ENCODE assay signal across 18 mouse cellular contexts in the genomic region with DNA sequence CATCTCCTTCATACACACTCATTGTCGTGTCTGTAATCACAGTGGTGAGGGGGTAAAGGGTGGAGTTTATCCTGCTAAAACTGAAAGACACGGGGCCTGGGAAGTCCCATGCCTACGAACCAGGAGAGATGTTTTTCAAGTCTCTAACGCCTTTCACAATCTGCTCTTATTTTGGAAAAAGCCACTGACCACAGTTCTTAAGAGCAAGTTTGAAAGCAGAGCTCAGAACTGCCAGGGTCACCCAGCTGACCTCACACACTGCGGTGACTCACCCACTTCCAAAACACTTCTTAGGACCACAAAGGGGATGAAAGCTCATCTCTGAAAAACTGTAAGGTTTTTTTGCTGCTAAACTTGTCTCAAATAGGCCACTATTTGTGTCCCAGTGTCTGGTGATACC.
DNase-seq lines count a peak whose midpoint lies in the region; ATAC-seq and TF ChIP-seq lines count a peak whose summit lies in the region.
"Had no signal": no experiment of that assay in that cellular context is flagged by ENCODE, and none has a peak within 500 bp of the region (broad histone marks: within the 10 kb centered on the region; RNA-seq: fewer than 3 reads in every experiment).

No protein-coding gene starts in this region.

- peaks cover 3% of the 10 kb centered on the region; the same call in 1 of the 2 replicates for H3K4me1 ChIP-seq in lung, adult 2 months (ENCODE audit: control insufficient read depth, insufficient read depth, low read length)
- peaks cover 3 to 15% of the 10 kb centered on the region in 2 experiments; a peak in 3 of 4 replicates for H3K4me1 ChIP-seq in CH12.LX (ENCODE audit: control insufficient read depth in 1 of 2, insufficient read depth in 2 of 2)
- H3K4me1 ChIP-seq in bone marrow macrophage, adult 2 months (ENCODE audit: control insufficient read depth, insufficient read depth, low read length): peaks cover 11% of the 10 kb centered on the region
- H3K4me1 ChIP-seq in stomach, postnatal 0 days (replicated peaks; ENCODE audit: control insufficient read depth, insufficient read depth): no peaks in the 10 kb centered on the region
- H3K4me1 ChIP-seq: embryonic facial prominence, embryonic 13.5 days; hindbrain, embryonic 15.5 days; intestine, embryonic 15.5 days; limb, embryonic 12.5 days; liver, embryonic 13.5 days had no signal

- 0 out of 2 replicates have a peak, but pooled peaks have one; percentile 22 for TF ChIP-seq EP300 in CH12.LX (IDR thresholded peaks at IDR 0.05; ENCODE audit: low read length)
- no peak for TF ChIP-seq EP300 in stomach, postnatal 0 days (optimal IDR thresholded peaks at IDR 0.05)

- DNase-seq in lung, adult 18-20 months: peak; percentile 8 to 17
- no peak for DNase-seq in lung, adult 2 months
- no peak for DNase-seq in CH12.LX (ENCODE audit: extremely low read depth)
- DNase-seq in skeletal muscle tissue, adult 2 months (ENCODE audit: low read depth, low spot score): peak; percentile 16
- no peak for DNase-seq in stomach, postnatal 0 days (ENCODE audit: low spot score)
- DNase-seq in liver: no peak
- DNase-seq: cerebellum, adult 9-11 months; heart, adult 11 months; heart, postnatal 36 days; kidney, adult 9 months; kidney, postnatal 4 days; liver, embryonic 13.5 days had no signal

- H3K9ac ChIP-seq in CH12.LX (ENCODE audit: insufficient read depth, low read depth): no peak overlapping the region
- H3K9ac ChIP-seq in stomach, postnatal 0 days (ENCODE audit: low read length): no peak overlapping the region
- H3K9ac ChIP-seq: embryonic facial prominence, embryonic 13.5 days; hindbrain, embryonic 15.5 days; intestine, embryonic 15.5 days; limb, embryonic 12.5 days; liver, embryonic 13.5 days had no signal

- WGBS in lung, adult 2 months: 28% methylated on average over 5 of the region's 5 CpGs
- WGBS in stomach, postnatal 0 days: 46% methylated on average over 5 of the region's 5 CpGs

- no peaks in the 10 kb centered on the region for H3K36me3 ChIP-seq in CH12.LX (replicated peaks in 1 of 2; ENCODE audit: control insufficient read depth in 1 of 2, insufficient read depth in 1 of 2, low read length in 1 of 2)
- H3K36me3 ChIP-seq in stomach, postnatal 0 days (ENCODE audit: control insufficient read depth, insufficient read depth, low read length): no peaks in the 10 kb centered on the region
- H3K36me3 ChIP-seq: embryonic facial prominence, embryonic 13.5 days; hindbrain, embryonic 15.5 days; intestine, embryonic 15.5 days; limb, embryonic 12.5 days; liver, embryonic 13.5 days had no signal

- no peak overlapping the region for H3K4me3 ChIP-seq in lung, adult 2 months (replicated peaks; ENCODE audit: extremely low read depth, low read depth, low read length)
- H3K4me3 ChIP-seq in CH12.LX (replicated peaks in 1 of 3; ENCODE audit: low read depth in 2 of 3, low read length in 2 of 3, poor library complexity in 1 of 3): no peak overlapping the region
- H3K4me3 ChIP-seq in bone marrow macrophage, adult 2 months (ENCODE audit: insufficient read depth, low read length): 0 out of 2 replicates have a peak overlapping the region, but pooled peaks have one; percentile 11
- H3K4me3 ChIP-seq in stomach, postnatal 0 days (ENCODE audit: low read depth, low read length): no peak overlapping the region
- H3K4me3 ChIP-seq: embryonic facial prominence, embryonic 13.5 days; hindbrain, embryonic 15.5 days; intestine, embryonic 15.5 days; limb, embryonic 12.5 days; liver, embryonic 13.5 days had no signal

- H3K79me2 ChIP-seq in CH12.LX (replicated peaks; ENCODE audit: control insufficient read depth, extremely low read depth, insufficient read depth, poor library complexity, severe bottlenecking): no peaks in the 10 kb centered on the region

- no peak overlapping the region for H3K27ac ChIP-seq in CH12.LX (ENCODE audit: insufficient read depth, low read depth)
- H3K27ac ChIP-seq in bone marrow macrophage, adult 2 months (ENCODE audit: insufficient read depth, low read depth, low read length): peak overlapping the region; percentile 37
- no peak overlapping the region for H3K27ac ChIP-seq in stomach, postnatal 0 days (replicated peaks)
- H3K27ac ChIP-seq: embryonic facial prominence, embryonic 13.5 days; hindbrain, embryonic 15.5 days; intestine, embryonic 15.5 days; limb, embryonic 12.5 days; liver, embryonic 13.5 days had no signal

- ATAC-seq in stomach, postnatal 0 days (ENCODE audit: low FRiP score, low TSS enrichment): no peak
- ATAC-seq: forebrain, embryonic 16.5 days; intestine, embryonic 15.5 days had no signal

- TF ChIP-seq CTCF in lung, adult 2 months (IDR thresholded peaks at IDR 0.05; ENCODE audit: insufficient read depth, low read length): no peak
- TF ChIP-seq CTCF in CH12.LX (conservative IDR thresholded peaks at IDR 0.05 in 1 of 2, IDR thresholded peaks at IDR 0.05 in 1 of 2; ENCODE audit: low read depth in 2 of 2, low read length in 2 of 2): no peak
- no peak for TF ChIP-seq CTCF in bone marrow macrophage, adult 2 months (IDR thresholded peaks at IDR 0.05; ENCODE audit: low read depth, low read length)
- TF ChIP-seq CTCF in stomach, postnatal 0 days (IDR thresholded peaks at IDR 0.05; ENCODE audit: low read depth): no peak

- in situ Hi-C loops in CH12.LX (cut with MboI; ENCODE audit: low pct_ligation_motif_present, low pct_unique_long_range_greater_than_20kb, low sequenced_read_pairs): no loop called here

- peak overlapping the region; percentile 65; the same call in 1 of the 2 replicates for H3K4me2 ChIP-seq in CH12.LX (ENCODE audit: insufficient read depth, low read depth, poor library complexity, severe bottlenecking)
- no peak overlapping the region for H3K4me2 ChIP-seq in stomach, postnatal 0 days (replicated peaks; ENCODE audit: low read depth)
- H3K4me2 ChIP-seq: embryonic facial prominence, embryonic 13.5 days; hindbrain, embryonic 15.5 days; intestine, embryonic 15.5 days; limb, embryonic 12.5 days; liver, embryonic 13.5 days had no signal

- dilution Hi-C loops in CH12.LX (cut with MboI; ENCODE audit: extremely low pct_ligation_motif_present, extremely low pct_unique_long_range_greater_than_20kb, low sequenced_read_pairs): no loop called here

- no peak for TF ChIP-seq RAD21 in CH12.LX (IDR thresholded peaks at IDR 0.05; ENCODE audit: low read depth, low read length)

- no peaks in the 10 kb centered on the region for H3K27me3 ChIP-seq in CH12.LX (replicated peaks)
- H3K27me3 ChIP-seq in stomach, postnatal 0 days (ENCODE audit: control insufficient read depth, insufficient read depth, low read length): no peaks in the 10 kb centered on the region
- H3K27me3 ChIP-seq: embryonic facial prominence, embryonic 13.5 days; hindbrain, embryonic 15.5 days; intestine, embryonic 15.5 days; liver, embryonic 13.5 days had no signal

- TF ChIP-seq POLR2A in lung, adult 2 months (IDR thresholded peaks at IDR 0.05; ENCODE audit: borderline replicate concordance, extremely low read depth, low read depth, low read length): no peak
- no peak for TF ChIP-seq POLR2A in CH12.LX (IDR thresholded peaks at IDR 0.05; ENCODE audit: low read depth, low read length)
- no peak for TF ChIP-seq POLR2A in bone marrow macrophage, adult 2 months (IDR thresholded peaks at IDR 0.05; ENCODE audit: borderline replicate concordance, low read depth, low read length)

- H3K9me3 ChIP-seq in CH12.LX (replicated peaks; ENCODE audit: low read length): no peaks in the 10 kb centered on the region
- H3K9me3 ChIP-seq in stomach, postnatal 0 days (ENCODE audit: control insufficient read depth, low read length): no peaks in the 10 kb centered on the region
- H3K9me3 ChIP-seq: embryonic facial prominence, embryonic 13.5 days; hindbrain, embryonic 15.5 days; intestine, embryonic 15.5 days; liver, embryonic 13.5 days had no signal

TF ChIP-seq in CH12.LX, 34 proteins besides CTCF, POLR2A, EP300 and RAD21:
- TF ChIP-seq ETS1 (conservative IDR thresholded peaks at IDR 0.05; ENCODE audit: low read depth, low read length) (peak; percentile 49; the same call in 1 of the 2 replicates), MXI1 (IDR thresholded peaks at IDR 0.05; ENCODE audit: low read depth, low read length) (peak; percentile 25; the same call in 1 of the 2 replicates), RCOR1 (conservative IDR thresholded peaks at IDR 0.05; ENCODE audit: low read depth, low read length) (no peak), MAZ (IDR thresholded peaks at IDR 0.05; ENCODE audit: low read depth, low read length) (no peak), TBP (conservative IDR thresholded peaks at IDR 0.05; ENCODE audit: low read depth, low read length) (0 out of 2 replicates have a peak, but pooled peaks have one; percentile 20), HCFC1 (IDR thresholded peaks at IDR 0.05; ENCODE audit: low read depth, low read length) (no peak), PAX5 (IDR thresholded peaks at IDR 0.05; ENCODE audit: low read length) (no peak), USF1 (IDR thresholded peaks at IDR 0.05; ENCODE audit: low read depth, low read length) (no peak), CHD1 (IDR thresholded peaks at IDR 0.05; ENCODE audit: low read depth, low read length) (no peak), USF2 (conservative IDR thresholded peaks at IDR 0.05; ENCODE audit: low read depth, low read length) (no peak), MYC (IDR thresholded peaks at IDR 0.05; ENCODE audit: low read depth, low read length) (no peak), MEF2A (IDR thresholded peaks at IDR 0.05; ENCODE audit: borderline replicate concordance, low read depth, low read length) (no peak)
TF ChIP-seq in CH12.LX: peak in this region for 3.

Comparison
In these comparisons a context has a peak if more than half of its experiments do, and no peak if none do; other contexts are left out.
1. DNase-seq: peak in lung, adult 18-20 months (2 of 2) and skeletal muscle tissue, adult 2 months (single experiment); none in lung, adult 2 months (single experiment), CH12.LX (single experiment), stomach, postnatal 0 days (single experiment) and liver (single experiment).